Mouse (Mus musculus): ENCODE data around the gene Ccdc65.

The Ccdc65 gene

DNA sequence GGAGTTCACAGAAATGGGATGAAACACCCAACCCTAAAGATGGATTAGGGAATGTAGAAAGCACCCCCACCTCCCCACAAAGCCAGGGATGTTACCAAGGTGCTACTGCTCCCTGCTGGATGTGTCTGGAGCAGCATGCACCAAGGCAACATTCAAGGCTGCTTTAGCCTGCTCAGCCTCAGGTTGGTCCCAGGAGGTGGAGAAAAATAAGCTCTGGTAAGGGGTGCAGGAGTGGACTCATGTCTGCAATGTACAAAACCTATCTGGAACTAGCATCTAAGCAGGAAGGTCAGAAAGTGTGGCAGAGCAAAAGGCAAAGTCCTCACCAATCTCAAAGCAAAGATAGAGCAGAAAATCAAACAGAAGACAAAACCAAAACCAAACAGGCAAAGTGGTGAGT, 29.9 kb downstream of the Ccdc65 start:
- peak; percentile 50 for DNase-seq (ENCODE audit: low read depth)

DNA sequence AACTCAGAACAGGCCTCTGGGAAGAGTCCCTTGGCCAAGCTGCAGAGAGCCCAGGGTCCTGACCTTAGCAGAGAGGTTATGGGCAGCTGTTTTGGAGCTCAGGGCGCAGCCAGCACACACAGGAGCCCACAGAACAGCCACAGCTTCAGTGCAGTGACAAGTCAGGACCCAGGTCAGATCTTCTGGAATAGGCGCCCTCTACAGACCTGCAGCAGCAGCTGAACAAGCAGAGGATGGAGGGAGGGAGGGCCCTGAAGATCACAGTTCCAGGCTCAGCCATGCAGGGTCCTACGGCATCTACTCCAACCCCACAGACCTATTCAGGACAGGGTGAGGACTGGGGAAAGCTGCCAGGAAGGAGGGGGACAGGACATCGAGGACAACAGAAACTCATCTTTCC, 30.8 kb downstream of the Ccdc65 start:
- no peak for DNase-seq (ENCODE audit: low read depth)

DNA sequence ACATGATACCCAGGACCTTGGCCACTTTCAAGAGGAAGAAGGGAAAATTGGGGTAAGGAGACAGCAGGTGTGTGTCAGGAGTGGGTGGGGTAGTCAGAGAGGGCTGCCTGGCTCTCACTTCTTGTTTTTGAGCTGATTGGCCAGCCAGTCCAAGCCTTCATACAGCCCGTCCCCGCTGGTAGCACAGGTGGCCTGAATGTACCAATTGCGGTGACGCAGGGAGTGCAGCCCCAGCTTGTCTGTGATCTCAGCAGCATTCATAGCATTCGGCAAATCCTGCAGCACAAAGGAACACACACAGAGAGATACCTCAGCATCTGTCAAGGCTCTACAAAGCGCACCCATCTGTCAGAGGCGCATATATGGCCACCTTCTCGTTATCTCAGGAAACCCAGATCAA, 32.2 kb downstream of the Ccdc65 start:
- DNase-seq (ENCODE audit: low read depth) = no peak

DNA sequence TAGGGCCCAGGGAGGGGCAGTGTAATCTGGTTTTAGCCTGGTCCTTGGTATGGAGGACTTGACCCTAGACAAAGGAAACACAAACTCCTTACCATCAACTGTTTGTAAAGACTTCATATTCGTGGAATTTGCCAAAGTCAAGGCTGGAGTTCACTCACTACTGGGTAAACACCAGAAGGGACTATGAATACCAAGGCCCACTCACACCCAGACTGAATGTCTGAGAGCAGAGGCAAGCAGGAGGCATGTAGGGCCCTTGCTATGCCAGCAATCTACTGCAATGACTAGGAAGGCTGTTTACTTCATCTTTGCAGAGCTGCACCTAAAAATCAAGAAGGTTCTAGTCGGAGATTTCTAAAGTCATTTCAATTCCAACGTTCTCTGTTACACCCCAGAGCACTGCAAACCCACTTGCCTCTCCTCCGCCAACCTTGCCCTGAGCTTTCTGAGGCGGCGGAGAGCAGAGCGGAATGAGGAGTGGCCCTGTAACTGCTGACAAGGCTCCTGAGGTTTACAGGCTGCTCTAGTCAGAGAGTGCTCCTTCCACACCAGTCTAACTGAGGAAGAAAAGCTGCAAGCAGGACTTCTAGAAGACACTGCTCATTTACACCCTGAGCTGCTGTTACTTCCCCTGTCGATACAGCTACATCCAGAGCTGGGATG, 34.9 kb downstream of the Ccdc65 start:
- DNase-seq (ENCODE audit: low read depth) = no peak

DNA sequence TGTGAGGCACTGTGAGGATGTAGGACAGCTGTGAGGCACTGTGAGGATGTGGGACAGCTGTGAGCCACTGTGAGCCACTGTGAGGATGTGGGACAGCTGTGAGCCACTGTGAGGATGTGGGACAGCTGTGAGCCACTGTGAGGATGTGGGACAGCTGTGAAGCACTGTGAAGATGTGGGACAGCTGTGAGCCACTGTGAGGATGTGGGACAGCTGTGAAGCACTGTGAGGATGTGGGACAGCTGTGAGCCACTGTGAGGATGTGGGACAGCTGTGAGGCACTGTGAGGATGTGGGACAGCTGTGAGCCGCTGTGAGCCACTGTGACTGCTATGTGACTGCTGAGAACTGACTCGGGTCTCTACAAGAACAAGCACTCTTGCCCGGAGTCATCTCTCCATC, 35.9 kb downstream of the Ccdc65 start:
- peak; percentile 50 for DNase-seq (ENCODE audit: low read depth)

DNA sequence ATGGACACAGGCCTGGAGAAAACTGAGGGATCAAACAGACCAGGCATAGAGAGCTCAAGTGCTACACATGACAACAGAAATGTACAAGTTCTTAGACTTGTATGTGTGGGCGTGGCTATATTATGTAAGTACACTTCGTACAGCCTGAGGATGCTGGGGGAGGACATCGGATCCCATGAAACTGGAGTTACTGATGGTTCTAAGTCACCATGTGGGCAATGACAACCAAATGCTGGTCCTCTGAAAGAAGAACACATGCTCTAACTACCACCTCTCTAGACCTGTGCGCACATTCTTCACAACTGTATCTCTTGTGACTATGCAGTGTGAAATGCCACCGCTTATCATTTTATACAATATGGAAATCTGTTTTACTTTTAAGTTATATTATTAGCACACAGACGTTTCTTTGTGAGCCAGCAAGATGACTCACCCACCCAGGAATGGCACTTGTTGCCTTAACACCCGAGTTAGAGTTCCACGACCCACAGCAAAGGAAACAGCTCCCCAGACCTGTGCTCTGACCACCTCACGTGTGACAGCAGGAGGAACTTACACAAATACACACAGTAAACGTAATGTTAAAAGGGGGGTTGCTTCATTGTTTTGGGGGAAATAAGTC, 38.4 kb downstream of the Ccdc65 start:
- no peak for DNase-seq (ENCODE audit: low read depth)

DNA sequence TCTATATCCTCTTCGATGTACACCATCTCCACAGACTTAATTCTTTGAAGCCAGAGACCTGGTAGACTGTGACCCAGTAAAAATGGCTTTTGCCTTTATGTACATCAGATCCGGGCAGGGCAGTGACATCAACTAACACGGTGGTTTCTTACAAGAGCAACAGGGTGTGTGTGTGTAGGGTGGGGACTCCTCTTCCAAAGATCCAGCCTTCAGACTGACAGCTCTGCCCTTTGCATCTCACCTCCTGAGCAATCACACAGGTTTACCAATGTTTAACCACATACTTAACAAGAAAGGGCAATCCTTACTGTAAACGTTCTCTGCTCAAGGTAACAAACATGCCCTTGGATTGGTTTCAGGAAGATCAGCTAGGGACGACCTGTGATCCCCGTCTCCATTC, 39.3 kb downstream of the Ccdc65 start:
- DNase-seq (ENCODE audit: low read depth) = no peak

DNA sequence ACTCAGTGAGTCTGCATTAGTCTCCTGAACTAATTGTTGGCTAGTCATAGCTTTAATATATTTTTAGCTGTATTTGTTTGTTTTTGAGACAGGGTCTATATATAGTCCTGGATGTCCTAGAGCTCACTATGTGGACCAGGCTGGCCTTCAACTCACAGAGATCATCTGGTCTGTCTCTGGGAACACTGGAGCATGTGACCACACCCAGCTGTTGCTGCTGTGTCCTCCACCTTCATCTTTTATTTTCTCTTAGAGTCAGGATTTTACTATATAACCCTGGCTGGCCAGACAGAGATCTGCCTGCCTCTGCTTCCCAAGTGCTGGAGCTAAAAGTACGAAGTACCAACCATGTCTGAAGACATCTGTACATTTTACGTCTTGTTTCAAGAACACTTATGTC, 41.1 kb downstream of the Ccdc65 start:
- DNase-seq (ENCODE audit: low read depth) = no peak

DNA sequence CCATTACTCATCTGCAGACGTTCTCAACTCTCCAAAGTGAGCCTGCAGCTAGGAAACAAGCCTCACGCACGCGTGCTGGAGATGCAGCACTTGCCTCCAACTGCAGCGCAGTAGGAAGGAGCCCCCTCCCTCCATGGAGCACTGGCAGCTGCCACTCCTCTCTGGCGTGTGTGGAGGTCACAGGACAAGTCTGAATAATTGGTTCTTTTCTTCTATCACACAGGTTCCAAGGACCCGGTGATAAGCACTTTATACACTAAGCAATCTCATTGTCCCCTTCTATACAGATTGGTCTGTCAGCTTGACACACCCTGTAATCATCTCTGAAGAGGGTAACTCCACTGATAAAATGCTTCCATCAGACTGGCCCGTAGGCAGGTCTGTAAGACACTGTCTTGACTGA, 45.0 kb downstream of the Ccdc65 start:
- DNase-seq (ENCODE audit: low read depth) = no peak

DNA sequence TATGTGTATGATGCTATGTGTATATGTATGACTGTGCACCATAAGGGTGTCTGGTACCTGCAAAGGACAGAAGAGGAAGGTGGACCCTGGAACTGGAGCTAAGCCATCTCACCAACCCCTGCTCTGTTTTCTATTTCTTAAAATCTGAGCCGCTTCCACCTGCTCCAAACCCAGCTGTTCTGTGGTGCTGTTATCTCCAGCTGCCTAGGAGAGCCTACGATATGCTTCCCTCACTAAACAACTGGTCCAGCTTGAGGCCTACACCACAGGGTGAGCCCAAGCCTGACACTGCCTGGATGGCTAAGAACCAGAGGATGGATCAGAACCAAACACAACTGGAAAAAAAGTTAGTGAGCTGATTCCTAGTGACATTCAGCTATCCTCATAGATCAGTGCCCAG, 46.1 kb downstream of the Ccdc65 start:
- no peak for DNase-seq (ENCODE audit: low read depth)

DNA sequence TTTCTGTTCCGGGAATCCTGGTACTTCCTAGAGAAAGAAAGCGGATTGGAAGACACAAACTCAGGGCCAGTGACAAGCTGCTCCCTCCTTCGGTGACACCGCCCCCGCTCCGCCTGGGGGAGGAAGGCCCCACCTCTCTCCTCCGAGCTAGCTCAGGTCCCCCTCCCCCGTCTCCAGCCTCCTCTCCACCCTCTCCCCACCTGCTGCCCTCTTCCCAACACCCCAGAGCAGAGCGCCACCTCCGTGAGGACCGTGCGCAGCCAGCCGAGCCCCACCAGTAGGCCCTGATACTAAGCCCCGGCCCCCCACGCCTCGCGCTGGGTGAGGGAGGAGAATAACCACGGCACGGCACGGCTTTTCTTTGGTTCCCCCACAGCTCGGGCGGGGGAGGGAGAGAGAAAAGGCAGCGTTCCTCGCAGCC, 54.2 kb downstream of the Ccdc65 start:
- DNase-seq (ENCODE audit: low read depth) = peak; percentile 77

DNA sequence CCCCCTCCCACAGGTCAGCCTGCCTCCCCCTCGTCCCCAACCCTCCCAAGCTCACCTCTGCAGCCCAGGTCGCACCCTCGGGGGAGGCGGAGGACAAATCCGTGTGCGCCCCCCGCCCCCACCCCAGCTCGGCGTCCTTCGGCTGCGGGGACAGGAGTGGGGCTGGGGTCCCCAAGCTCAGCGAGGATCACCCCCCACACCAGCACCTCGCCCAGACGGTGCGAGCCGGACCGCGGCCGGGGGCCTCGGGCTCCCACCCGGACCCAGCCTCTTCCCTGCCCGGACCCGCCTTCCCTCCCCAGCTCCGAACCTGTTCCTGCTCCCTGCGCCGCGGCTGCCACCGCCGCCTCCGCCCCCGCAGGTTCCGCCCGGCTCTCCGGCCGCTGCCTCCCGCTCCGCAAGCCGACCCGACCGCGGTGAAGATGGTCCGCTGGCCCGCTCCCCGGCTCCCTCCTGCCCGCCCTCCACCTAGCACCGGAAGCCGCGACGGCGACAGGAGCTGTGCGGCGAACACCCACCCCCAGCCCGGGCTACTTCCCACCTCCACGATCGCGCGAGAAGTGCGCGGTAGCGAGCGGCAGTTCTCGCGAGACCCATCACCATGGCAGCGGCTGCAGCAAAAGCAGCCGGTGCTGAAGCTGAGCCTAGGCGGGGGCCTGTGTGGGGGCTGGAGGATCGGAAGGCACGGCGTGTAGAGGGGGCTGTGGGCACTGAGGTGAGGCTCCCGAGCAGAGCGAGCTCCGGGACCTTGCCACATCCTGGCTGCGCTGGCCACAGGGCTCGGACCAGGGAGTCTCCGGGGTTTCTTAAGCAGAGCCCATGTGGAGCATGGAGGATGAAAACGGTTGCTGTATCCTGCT, 54.9 kb downstream of the Ccdc65 start, which contains the start of gene Arf3:
Arf3 (minus strand) TSS at position 545 of the 860 bp plus-strand sequence.
- peak; percentile 98 for DNase-seq (ENCODE audit: low read depth)

DNA sequence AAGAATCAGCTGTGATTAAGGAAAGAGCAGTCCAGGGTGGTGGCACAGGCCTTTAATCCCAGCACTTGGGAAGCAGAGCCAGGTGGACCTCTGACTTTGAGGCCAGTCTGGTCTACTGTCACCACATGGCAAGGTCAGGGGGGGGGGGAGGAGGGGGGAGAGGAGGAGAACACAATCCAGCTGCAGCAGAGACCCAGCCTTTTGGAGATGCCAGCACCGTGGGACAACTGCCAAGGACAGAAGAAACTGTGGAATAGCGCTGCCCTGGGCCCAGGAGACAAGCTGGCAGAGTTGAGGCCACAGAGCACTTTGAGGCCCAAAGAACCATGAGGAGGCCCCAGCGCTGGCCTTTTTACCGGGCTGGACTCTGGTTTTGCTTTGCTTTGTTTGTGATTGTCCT, 57.9 kb downstream of the Ccdc65 start:
- no peak for DNase-seq (ENCODE audit: low read depth)

DNA sequence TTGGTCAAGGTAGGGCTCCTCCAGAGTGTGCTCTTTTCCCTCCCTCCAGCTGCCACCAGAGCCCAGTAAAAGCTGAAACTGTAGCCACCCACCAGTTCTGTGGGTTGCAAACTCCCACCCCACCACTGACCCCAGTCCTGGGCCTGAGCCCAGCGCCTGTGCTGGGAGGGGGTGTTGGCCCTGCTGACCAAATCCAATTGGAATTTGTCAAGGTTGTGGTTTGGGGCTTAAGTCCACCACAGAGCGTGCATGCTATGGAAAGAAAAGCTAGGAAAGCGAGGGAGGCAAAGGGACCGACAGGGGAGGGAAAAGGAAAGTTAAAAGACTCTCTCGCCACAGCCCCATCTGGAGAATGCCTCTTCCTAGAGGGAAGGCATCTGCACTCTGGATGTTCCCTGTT, 60.3 kb downstream of the Ccdc65 start:
- DNase-seq (ENCODE audit: low read depth) = no peak

DNA sequence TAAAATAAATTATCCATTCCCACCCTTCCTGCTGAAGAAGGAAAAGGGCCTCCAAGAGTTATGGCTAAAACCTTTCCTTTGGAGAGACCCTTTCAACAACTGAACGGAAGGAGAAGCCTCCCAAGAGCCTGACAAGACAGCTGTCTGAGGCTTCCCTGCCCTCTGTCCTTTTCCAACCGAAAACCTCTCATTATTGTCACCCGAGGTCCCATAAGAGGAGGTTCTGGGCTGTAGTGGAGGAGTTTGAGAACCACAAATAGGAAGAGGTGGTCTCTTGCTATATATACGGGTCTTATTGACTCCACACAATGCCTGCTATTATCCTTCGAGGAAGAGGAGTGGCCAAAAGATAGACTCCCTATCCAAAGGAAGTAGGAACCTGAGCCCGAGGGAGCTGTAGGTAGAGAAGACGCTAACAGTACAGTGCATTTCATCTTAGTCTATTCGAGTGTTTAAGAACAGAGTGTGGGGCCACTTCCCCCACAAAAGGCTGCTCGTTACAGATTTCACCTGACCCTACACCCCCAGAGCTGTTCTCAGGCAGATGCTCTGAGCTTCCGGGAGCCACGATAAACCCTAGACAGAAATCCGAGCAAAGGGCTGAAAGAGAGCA, 63.9 kb downstream of the Ccdc65 start:
- DNase-seq (ENCODE audit: low read depth) = no peak

DNA sequence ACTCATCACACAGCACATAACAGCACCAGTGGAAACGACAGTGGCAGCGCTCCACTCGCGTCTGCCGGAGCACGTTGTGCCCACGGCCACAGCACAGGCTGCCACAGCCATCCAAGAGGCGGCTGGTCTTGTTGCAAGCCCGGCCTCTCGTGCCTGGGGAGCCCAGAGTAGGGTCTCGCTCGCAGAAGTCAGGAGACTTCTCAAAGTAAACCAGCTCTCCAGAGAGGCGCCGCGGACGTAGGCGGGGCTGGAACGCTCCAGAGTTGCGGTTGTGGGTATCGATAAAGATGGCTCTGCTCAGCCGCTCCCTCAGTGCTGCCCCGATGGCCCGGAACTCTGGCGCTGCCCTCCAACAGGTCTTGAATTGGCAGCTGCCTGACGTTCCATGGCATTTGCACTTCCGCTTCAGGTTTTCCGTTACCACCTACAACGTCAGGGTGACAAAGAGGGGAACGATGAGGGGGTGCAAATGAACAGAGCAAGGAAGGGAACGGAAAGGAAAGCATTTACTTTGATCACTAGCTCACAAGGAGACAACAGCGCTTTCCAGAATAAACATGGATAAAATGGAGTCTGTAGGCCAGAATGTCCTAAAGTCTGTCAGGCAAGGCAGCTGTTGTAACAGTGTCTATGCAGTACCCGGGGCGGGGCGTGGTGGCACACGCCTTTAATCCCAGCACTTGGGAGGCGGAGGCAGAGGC, 64.7 kb downstream of the Ccdc65 start:
- DNase-seq (ENCODE audit: low read depth) = peak; percentile 86
